ENCODE assay signal across 10 mouse cellular contexts in the genomic region with DNA sequence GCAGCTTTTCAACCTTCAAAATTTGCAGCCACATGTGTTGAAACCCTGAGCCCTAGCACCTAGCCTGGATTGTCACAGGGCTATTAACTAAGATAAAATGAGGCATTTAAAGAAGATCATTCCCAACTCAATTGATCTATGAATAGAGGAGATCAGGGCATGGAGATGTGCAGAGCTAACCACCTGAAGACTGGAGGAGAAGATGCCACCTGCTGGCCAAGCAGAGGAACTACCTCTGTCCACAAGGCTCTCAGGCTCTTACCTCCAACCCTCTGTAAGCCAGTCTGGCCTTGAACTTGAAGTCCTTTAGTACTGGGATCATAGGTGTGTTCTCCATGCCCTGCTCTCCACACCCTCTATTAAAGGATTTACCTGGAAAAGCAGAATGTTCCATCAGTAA. TPM values are rescaled to one million over a fixed set of nuclear protein-coding genes. Genes with fewer than 3 reads are reported as not detected.
DNase-seq lines count a peak whose midpoint lies in the region; ATAC-seq and TF ChIP-seq lines count a peak whose summit lies in the region.
"Had no signal": no experiment of that assay in that cellular context is flagged by ENCODE, and none has a peak within 500 bp of the region (broad histone marks: within the 10 kb centered on the region; RNA-seq: fewer than 3 reads in every experiment).

No protein-coding gene starts in this region.

- H3K27me3 ChIP-seq in liver, embryonic 11.5 days (replicated peaks; ENCODE audit: control insufficient read depth, insufficient read depth, low read length) = no peaks in the 10 kb centered on the region
- H3K27me3 ChIP-seq: heart, embryonic 15.5 days; neural tube, embryonic 12.5 days had no signal

- no peak overlapping the region for H3K27ac ChIP-seq in liver, embryonic 11.5 days (ENCODE audit: low read depth, low read length)
- no peak overlapping the region for H3K27ac ChIP-seq in left cerebral cortex, adult 2 months
- H3K27ac ChIP-seq: heart, embryonic 15.5 days; neural tube, embryonic 12.5 days had no signal

- no peaks in the 10 kb centered on the region for H3K36me3 ChIP-seq in liver, embryonic 11.5 days (ENCODE audit: control insufficient read depth, insufficient read depth, low read length)
- H3K36me3 ChIP-seq: heart, embryonic 15.5 days; neural tube, embryonic 12.5 days had no signal

- DNase-seq in liver (peak; percentile 28), MEL-GATA-1-ER (ENCODE audit: extremely low read depth, low read depth) (peak; percentile 14), MN1 (ENCODE audit: low spot score) (no peak)
- no peak for DNase-seq in liver, embryonic 11.5 days (ENCODE audit: low spot score)
- peak; percentile 5 for DNase-seq in c-Kit-positive CD71-positive TER-119-negative erythroid progenitor cells, embryonic 14.5 days (ENCODE audit: low read depth)
- DNase-seq in left cerebral cortex, adult 2 months (ENCODE audit: extremely low spot score in 1 of 2, low spot score in 2 of 2) = peak; percentile 21 to 56
- DNase-seq in ovary, postnatal 14 days (ENCODE audit: low spot score) = peak; percentile 24

- TF ChIP-seq CTCF in left cerebral cortex, adult 2 months (IDR thresholded peaks at IDR 0.05) = peak; percentile 94

- H3K9ac ChIP-seq in liver, embryonic 11.5 days (ENCODE audit: low read depth, low read length) = no peak overlapping the region
- H3K9ac ChIP-seq: heart, embryonic 15.5 days; neural tube, embryonic 12.5 days had no signal

- intact Hi-C loops in left cerebral cortex, adult 2 months (cut with DNase I) = loop anchor here (1.0 to 5.0 kb wide), 4 partner anchors 83 to 299 kb away; no protein-coding TSS in a partner anchor

- no peak overlapping the region for H3K4me2 ChIP-seq in liver, embryonic 11.5 days
- H3K4me2 ChIP-seq: heart, embryonic 15.5 days; neural tube, embryonic 12.5 days had no signal

- ATAC-seq in liver, embryonic 11.5 days (replicated peaks; ENCODE audit: low FRiP score) = no peak
- ATAC-seq in granulocyte monocyte progenitor cell, adult 5-6 weeks (replicated peaks; ENCODE audit: poor library complexity, severe bottlenecking) = peak; percentile 61

- H3K9me3 ChIP-seq in liver, embryonic 11.5 days (ENCODE audit: control insufficient read depth, low read length) = no peaks in the 10 kb centered on the region
- H3K9me3 ChIP-seq: heart, embryonic 15.5 days; neural tube, embryonic 12.5 days had no signal

- H3K4me1 ChIP-seq in liver, embryonic 11.5 days (replicated peaks; ENCODE audit: control insufficient read depth, insufficient read depth, low read length) = no peaks in the 10 kb centered on the region
- H3K4me1 ChIP-seq: heart, embryonic 15.5 days; neural tube, embryonic 12.5 days had no signal

- H3K4me3 ChIP-seq in liver, embryonic 11.5 days (ENCODE audit: low read depth, low read length) = no peak overlapping the region
- no peak overlapping the region for H3K4me3 ChIP-seq in left cerebral cortex, adult 2 months
- H3K4me3 ChIP-seq: heart, embryonic 15.5 days; neural tube, embryonic 12.5 days had no signal

RNA-seq across cellular contexts. Expression of a gene that starts 11.9 kb away (rescaled TPM):
- 0.49 TPM in 1 of 2 replicates, not detected in the other for polyA plus RNA-seq in liver, embryonic 11.5 days (2014; fragmentation: Nextera tagmentation; extraction: Ambion mirVana)
- 0.71 and 3.4 TPM in 2 replicates for total RNA-seq in granulocyte monocyte progenitor cell, adult 5-6 weeks (2014; fragmentation: Nextera tagmentation)
- total RNA-seq in granulocyte monocyte progenitor cell, adult 5-6 weeks (2017) = 2.7 and 3.7 TPM in 2 replicates
- 10 to 100 TPM; 73.9 to 89.9 TPM for total RNA-seq in left cerebral cortex, adult 2 months (2021)

RNA-seq across cellular contexts. Expression of a gene that starts 51.3 kb away (rescaled TPM):
- 0.92 and 1.1 TPM in 2 replicates for polyA plus RNA-seq in liver, embryonic 11.5 days (2014; fragmentation: Nextera tagmentation; extraction: Ambion mirVana)
- 3,770 and 4,250 TPM in 2 replicates for total RNA-seq in granulocyte monocyte progenitor cell, adult 5-6 weeks (2014; fragmentation: Nextera tagmentation)
- total RNA-seq in granulocyte monocyte progenitor cell, adult 5-6 weeks (2017) = 1,953 and 2,572 TPM in 2 replicates
- total RNA-seq in left cerebral cortex, adult 2 months (2021) = 1 to 10 TPM; 4.2 to 5.1 TPM
- polyA plus RNA-seq: neural tube, embryonic 12.5 days had no signal

Comparison
In these comparisons a context has a peak if more than half of its experiments do, and no peak if none do; other contexts are left out.
1. DNase-seq: peak in liver (single experiment), MEL-GATA-1-ER (single experiment), c-Kit-positive CD71-positive TER-119-negative erythroid progenitor cells, embryonic 14.5 days (single experiment), left cerebral cortex, adult 2 months (2 of 2) and ovary, postnatal 14 days (single experiment); none in liver, embryonic 11.5 days (single experiment) and MN1 (single experiment).
2. RNA of a gene that starts 11.9 kb away (total RNA-seq): 73.9 to 89.9 TPM in left cerebral cortex, adult 2 months; 0.71 to 3.7 TPM in granulocyte monocyte progenitor cell, adult 5-6 weeks; every median in the first group is over 10 times any median in the second.
3. RNA of a gene that starts 51.3 kb away (total RNA-seq): 1,953 to 4,250 TPM in granulocyte monocyte progenitor cell, adult 5-6 weeks; 4.2 to 5.1 TPM in left cerebral cortex, adult 2 months; every median in the first group is over 100 times any median in the second.